Mouse (Mus musculus) heart, embryonic 12.5 days (tissue): ENCODE measurements around the gene Prelp. TPM values are rescaled to one million over a fixed set of nuclear protein-coding genes. Genes with fewer than 3 reads are reported as not detected.

ENCODE experiments used
- ATAC-seq: fragments of 200-750 bp; cut with Nextera tagmentation; 2 replicates; pipeline ENCODE4 v1.8.0; 2017; ENCODE audit warnings: moderate TSS enrichment, moderate library complexity; ENCODE audit not compliant: insufficient number of reproducible peaks, low FRiP score
- H3K27ac ChIP-seq: fragments of 300-500 bp; sonication (generic); 2 replicates; pipeline ENCODE4 v1.5.1; 2016; ENCODE audit warnings: mild to moderate bottlenecking, moderate library complexity; ENCODE audit not compliant: poor library complexity, severe bottlenecking
- H3K27me3 ChIP-seq: fragments of 300-500 bp; sonication (generic); replicated peaks from 2 replicates; pipeline ENCODE4 v1.6.1; 2016; ENCODE audit warnings: mild to moderate bottlenecking, moderate library complexity
- H3K36me3 ChIP-seq: fragments of 300-500 bp; sonication (generic); 2 replicates; pipeline ENCODE4 v1.6.1; 2016; ENCODE audit warnings: mild to moderate bottlenecking, moderate library complexity
- H3K4me1 ChIP-seq: fragments of 300-500 bp; sonication (generic); replicated peaks from 2 replicates; pipeline ENCODE4 v1.6.1; 2016; ENCODE audit warnings: mild to moderate bottlenecking
- H3K4me2 ChIP-seq: fragments of 300-500 bp; sonication (generic); 2 replicates; pipeline ENCODE4 v1.6.1; 2016; ENCODE audit warnings: mild to moderate bottlenecking, moderate library complexity
- H3K4me3 ChIP-seq: fragments of 300-500 bp; sonication (generic); 2 replicates; pipeline ENCODE4 v1.5.1; 2016; ENCODE audit warnings: mild to moderate bottlenecking
- H3K9ac ChIP-seq: fragments of 300-500 bp; sonication (generic); 2 replicates; pipeline ENCODE4 v1.6.1; 2016; ENCODE audit warnings: mild to moderate bottlenecking, moderate library complexity
- H3K9me3 ChIP-seq: fragments of 300-500 bp; sonication (generic); replicated peaks from 2 replicates; pipeline ENCODE4 v1.6.1; 2016; ENCODE audit warnings: mild to moderate bottlenecking, moderate library complexity
- WGBS: fragments of 180-500 bp; shearing (Covaris S2); methylation state at CpG from one replicate; pipeline ENCODE4 v1.1.7; 2016; 5-methylcytosine and 5-hydroxymethylcytosine counted together
- polyA plus RNA-seq: library from polyadenylated mRNA; unstranded; fragments of >200 nt; fragmentation: Nextera tagmentation; extraction: Ambion mirVana; gene quantifications from 2 replicates; pipeline ENCODE4 v1.2.1, GENCODE M21; 2016

The Prelp gene
- polyA plus RNA-seq, 1 experiment from 2014 or later: 2.7 TPM

DNA sequence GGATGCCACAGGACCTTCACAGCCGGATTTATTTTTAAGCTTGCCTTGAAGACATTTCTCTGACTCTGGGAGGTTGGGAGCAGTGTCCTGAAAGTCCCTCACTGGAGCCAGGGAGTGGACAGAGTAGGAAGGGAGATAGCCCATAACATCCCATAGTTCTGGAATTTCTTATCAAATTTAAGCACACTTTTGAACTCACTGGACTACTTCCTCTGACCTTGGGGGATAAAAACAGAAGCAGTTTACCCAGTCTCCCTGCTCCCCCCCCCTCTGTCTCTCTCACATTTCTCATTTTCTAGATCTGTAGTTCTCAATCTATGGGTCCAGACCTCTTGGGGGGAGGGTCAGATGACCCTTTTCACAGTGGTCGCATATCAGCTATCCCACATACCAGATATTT is 32.8 kb upstream of the Prelp start:
- H3K27ac ChIP-seq: 0 out of 2 replicates have a peak overlapping the region, but pooled peaks have one; percentile 5
- no peaks in the 10 kb centered on the region for H3K9me3 ChIP-seq
- H3K4me2 ChIP-seq: no peak overlapping the region
- no peak overlapping the region for H3K4me3 ChIP-seq
- H3K36me3 ChIP-seq: no peaks in the 10 kb centered on the region
- no peaks in the 10 kb centered on the region for H3K27me3 ChIP-seq
- ATAC-seq: 0 out of 2 replicates have a peak, but pooled peaks have one; percentile 33
- WGBS: 30% methylated on average over 2 of the region's 2 CpGs
- no peak overlapping the region for H3K9ac ChIP-seq
- H3K4me1 ChIP-seq: peaks cover 39% of the 10 kb centered on the region

DNA sequence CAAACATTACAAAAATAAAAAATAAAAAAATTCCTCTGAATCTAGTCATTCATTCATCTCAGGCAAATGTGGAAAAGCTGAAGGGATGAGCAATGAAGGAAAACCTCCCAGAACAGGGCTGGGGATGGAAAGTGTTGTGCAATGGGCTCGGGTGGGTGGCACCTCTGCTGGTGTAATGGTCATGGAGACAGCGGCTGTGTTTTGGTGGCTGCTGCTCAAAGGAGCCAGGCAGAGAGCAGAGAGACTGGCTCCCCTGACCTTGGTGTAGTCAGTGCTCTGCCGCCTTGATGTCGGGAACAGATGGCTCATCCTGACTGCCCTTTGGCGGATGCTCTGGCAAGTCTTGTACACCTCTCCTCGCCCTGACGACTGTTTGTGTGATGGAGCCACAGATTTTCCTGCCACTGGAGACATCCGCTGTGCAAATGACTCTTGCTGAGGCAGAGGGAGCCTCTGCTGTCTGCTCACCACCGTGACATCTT is 32.1 kb upstream of the Prelp start:
- 0 out of 2 replicates have a peak overlapping the region, but pooled peaks have one; percentile 5 for H3K27ac ChIP-seq
- no peak overlapping the region for H3K9ac ChIP-seq
- ATAC-seq: no peak
- H3K4me1 ChIP-seq: peaks cover 39% of the 10 kb centered on the region
- H3K4me2 ChIP-seq: no peak overlapping the region
- no peak overlapping the region for H3K4me3 ChIP-seq
- no peaks in the 10 kb centered on the region for H3K9me3 ChIP-seq
- H3K27me3 ChIP-seq: no peaks in the 10 kb centered on the region
- H3K36me3 ChIP-seq: no peaks in the 10 kb centered on the region
- WGBS: 43% methylated on average over 9 of the region's 9 CpGs

DNA sequence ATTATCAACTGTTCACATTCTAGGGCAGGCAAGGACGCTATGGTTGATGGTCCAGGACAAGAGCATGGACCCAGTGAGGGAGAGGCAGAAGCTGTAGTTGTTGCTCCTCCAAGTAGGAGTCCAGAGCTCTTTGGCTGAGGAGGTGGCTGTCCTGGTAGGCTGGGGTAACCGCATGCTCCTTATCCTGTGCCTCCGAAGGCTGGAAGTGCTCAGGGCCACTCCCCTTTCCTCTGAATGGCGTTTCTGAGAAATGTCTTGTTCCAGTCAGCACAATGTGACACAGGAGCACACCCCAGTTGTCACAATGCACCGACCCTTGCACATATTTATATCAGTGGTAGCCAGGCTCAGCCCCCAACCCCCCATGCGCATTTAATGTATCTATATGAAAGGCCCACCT is 30.4 kb upstream of the Prelp start:
- Histone ChIP-seq H3K9ac (no peak overlapping the region), H3K27ac (no peak overlapping the region), H3K36me3 (no peaks in the 10 kb centered on the region), H3K4me1 (peaks cover 39% of the 10 kb centered on the region), H3K4me2 (no peak overlapping the region), H3K27me3 (no peaks in the 10 kb centered on the region), H3K9me3 (peaks cover 2% of the 10 kb centered on the region; the same call in 1 of the 2 replicates), H3K4me3 (no peak overlapping the region)
- ATAC-seq: peak; percentile 68; the same call in 1 of the 2 replicates
- WGBS: 39% methylated on average over 6 of the region's 6 CpGs

DNA sequence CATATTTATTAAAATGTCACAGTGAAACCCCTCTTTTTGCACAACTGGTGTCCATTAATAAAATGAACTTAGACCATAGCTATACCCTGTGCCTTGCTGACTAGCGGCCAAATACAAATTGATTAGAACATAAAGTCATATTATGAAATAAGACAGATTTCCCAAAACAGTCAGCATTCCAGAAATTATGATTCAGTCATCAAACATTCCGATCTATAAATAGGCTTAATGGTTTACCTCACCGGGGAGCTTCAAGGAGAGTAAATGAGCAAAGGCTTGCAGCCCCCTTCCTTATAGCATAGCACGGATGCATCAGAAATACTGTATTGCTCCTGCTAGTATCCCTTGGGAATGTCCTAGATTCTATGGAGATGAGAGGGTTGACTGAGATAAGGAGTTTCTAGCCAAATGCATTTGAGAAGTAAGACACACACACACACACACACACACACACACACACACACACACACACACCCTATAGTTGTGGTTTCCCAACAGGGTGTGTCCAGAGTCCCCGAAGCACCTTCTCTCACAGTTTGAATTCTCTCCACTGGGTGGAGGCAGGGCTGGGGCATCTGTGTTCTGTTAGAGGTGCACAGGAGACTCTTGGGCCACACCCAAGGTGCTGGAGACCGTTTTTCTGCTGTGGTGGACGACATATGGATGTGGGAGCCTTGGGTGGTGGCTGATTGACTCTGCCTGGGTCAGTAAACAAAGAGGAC is 29.0 kb upstream of the Prelp start:
- no peak overlapping the region for H3K4me3 ChIP-seq
- H3K4me1 ChIP-seq: peaks cover 34% of the 10 kb centered on the region
- no peaks in the 10 kb centered on the region for H3K27me3 ChIP-seq
- H3K9ac ChIP-seq: no peak overlapping the region
- no peaks in the 10 kb centered on the region for H3K36me3 ChIP-seq
- no peak overlapping the region for H3K4me2 ChIP-seq
- H3K27ac ChIP-seq: no peak overlapping the region
- whole genome bisulfite sequencing: 60% methylated on average over 7 of the region's 7 CpGs
- no peak for ATAC-seq
- H3K9me3 ChIP-seq: peaks cover 3% of the 10 kb centered on the region; the same call in 1 of the 2 replicates

DNA sequence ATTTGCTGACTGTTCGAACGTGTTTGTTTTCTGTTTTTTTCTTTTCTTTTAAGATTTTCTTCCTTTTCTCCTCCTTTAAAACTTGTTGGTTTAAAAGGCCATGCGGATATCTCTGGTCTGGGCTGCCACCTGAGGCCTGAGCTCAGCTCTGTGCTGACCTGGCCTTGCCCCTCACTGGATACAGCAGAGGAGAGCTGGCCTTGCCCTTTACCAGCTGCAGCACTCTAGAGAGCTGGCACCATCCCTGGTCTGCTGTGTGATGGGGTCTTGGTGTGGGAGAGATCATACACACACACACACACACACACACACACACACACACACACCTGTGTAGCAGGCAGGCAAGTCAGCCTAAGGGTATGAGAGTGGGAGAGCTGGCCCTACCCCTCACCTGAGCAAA is 23.9 kb upstream of the Prelp start:
- H3K9me3 ChIP-seq: peaks cover 10% of the 10 kb centered on the region
- 85% methylated on average over 3 of the region's 3 CpGs for WGBS
- H3K4me1 ChIP-seq: peaks cover 8% of the 10 kb centered on the region
- no peak overlapping the region for H3K9ac ChIP-seq
- no peaks in the 10 kb centered on the region for H3K36me3 ChIP-seq
- H3K27me3 ChIP-seq: no peaks in the 10 kb centered on the region
- H3K4me3 ChIP-seq: no peak overlapping the region
- H3K4me2 ChIP-seq: no peak overlapping the region
- H3K27ac ChIP-seq: no peak overlapping the region
- ATAC-seq: no peak

DNA sequence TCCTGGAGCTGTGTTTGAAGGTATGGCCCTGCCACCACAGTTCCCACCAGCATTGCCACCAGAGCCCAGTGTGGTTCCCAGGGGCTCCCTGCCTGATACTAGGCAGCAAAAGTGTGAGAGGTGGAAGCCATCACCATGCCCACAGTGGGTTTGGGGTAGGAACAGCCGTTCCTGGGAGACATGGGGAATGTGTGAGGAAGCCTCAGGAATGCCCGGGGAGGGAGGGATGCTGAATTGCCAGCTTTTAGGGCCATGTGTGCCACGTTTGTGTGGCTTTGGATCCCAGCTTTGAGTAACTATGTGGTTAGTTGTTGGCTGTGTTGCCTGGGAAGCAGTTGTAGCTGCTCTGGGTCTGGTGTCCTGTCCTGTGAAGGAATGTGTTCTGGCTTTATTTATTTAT is 20.7 kb upstream of the Prelp start:
- H3K4me3 ChIP-seq: no peak overlapping the region
- H3K27me3 ChIP-seq: no peaks in the 10 kb centered on the region
- H3K4me2 ChIP-seq: no peak overlapping the region
- 0 out of 2 replicates have a peak, but pooled peaks cover 8% of the 10 kb centered on the region for H3K4me1 ChIP-seq
- WGBS: 75% methylated on average over 3 of the region's 3 CpGs
- no peaks in the 10 kb centered on the region for H3K36me3 ChIP-seq
- H3K9me3 ChIP-seq: peaks cover 10% of the 10 kb centered on the region
- H3K9ac ChIP-seq: no peak overlapping the region
- H3K27ac ChIP-seq: no peak overlapping the region
- ATAC-seq: no peak

DNA sequence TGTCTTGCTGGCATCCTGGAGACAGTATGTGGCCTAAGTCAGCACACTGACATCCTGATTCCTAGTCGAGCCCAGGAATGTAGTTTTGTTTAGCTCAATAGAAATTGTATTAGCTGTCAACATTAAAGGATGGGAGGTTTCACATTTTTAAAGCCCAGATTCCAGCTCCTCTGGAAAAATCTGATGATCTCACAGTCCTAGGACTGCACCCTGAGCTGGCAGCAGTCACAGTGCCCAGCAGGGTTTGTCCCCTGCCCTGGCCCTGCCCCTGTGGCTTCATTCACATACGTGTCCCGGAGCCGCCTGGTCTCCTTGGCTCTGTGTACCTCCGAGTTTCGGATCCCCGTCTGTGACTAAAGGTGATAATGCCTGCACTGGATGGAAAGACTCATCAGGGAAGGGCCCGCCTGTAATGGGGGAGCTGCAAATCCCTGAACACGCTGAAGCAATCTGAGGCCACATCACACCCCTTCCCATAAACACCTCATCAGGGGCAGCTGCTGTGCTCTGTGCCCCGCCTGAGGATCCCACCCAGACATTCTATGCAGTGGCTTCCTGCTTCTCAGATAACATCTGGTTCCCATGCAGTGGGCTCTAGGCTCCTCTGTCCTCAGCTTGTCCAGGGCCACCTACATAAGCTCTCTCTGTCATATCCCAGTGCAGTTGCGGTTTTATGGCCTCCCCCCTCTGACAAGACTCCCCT is 20.1 kb upstream of the Prelp start:
- H3K27me3 ChIP-seq: no peaks in the 10 kb centered on the region
- no peak overlapping the region for H3K4me2 ChIP-seq
- H3K4me3 ChIP-seq: no peak overlapping the region
- H3K9ac ChIP-seq: no peak overlapping the region
- WGBS: 52% methylated on average over 11 of the region's 11 CpGs
- H3K36me3 ChIP-seq: no peaks in the 10 kb centered on the region
- H3K27ac ChIP-seq: no peak overlapping the region
- H3K4me1 ChIP-seq: 0 out of 2 replicates have a peak, but pooled peaks cover 8% of the 10 kb centered on the region
- peak; percentile 22; the same call in 1 of the 2 replicates for ATAC-seq
- H3K9me3 ChIP-seq: peaks cover 8% of the 10 kb centered on the region; the same call in 1 of the 2 replicates

DNA sequence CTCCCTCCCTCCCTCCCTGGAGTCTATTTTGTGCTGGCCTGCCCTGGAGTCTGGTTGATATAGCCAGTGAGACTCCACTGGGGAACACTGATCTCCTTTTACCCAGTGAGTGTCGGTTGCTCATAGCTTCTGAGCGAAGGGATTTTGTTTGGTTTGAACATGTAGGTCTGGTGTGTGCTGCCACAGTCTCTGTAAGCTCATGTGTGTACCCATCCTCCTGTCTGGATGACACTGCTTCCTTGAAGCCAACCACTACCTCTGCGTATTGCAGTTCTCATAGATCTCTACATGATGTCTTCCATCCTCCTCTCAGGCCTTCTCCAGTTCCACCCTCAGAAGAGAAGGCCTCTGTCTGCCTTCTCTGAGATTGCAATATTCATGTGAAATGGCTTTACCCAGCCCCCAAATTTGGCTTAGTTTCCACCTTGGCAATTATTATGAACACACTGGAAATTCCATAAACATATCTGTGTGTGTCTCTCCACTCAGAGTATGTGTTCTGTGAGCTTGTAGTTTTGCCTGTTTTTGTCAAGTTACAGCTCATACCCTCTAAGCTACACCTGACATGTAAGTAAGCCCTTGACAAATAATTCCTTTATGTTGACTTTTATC is 19.4 kb upstream of the Prelp start:
- ATAC-seq: no peak
- H3K9me3 ChIP-seq: peaks cover 12% of the 10 kb centered on the region; the same call in 1 of the 2 replicates
- H3K4me1 ChIP-seq: 0 out of 2 replicates have a peak, but pooled peaks cover 8% of the 10 kb centered on the region
- no peak overlapping the region for H3K27ac ChIP-seq
- H3K4me3 ChIP-seq: no peak overlapping the region
- WGBS: 80% methylated on average over 3 of the region's 3 CpGs
- no peaks in the 10 kb centered on the region for H3K36me3 ChIP-seq
- no peak overlapping the region for H3K4me2 ChIP-seq
- H3K9ac ChIP-seq: no peak overlapping the region
- no peaks in the 10 kb centered on the region for H3K27me3 ChIP-seq

DNA sequence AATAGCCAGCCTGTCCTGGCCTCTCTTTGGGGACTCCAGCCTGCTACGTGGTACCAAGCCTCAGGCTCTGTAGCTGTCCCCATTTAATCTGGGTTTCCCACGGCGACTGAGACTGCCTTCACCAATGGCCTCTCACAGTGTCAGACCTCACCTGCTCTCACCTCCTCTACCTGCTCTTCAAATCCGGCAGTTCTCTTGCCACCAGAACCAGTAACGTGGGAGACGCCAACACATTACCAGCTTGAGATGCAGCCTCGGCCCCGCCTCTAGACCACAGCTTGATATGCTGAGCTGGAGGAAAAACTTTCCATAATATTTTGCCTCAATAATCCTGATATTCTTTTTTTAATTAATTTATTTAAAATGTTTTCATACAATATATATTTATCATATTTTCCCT is 18.5 kb upstream of the Prelp start:
- no peaks in the 10 kb centered on the region for H3K36me3 ChIP-seq
- peaks cover 12% of the 10 kb centered on the region; the same call in 1 of the 2 replicates for H3K9me3 ChIP-seq
- H3K4me3 ChIP-seq: no peak overlapping the region
- 86% methylated on average over 8 of the region's 8 CpGs for WGBS
- ATAC-seq: no peak
- H3K27me3 ChIP-seq: no peaks in the 10 kb centered on the region
- no peak overlapping the region for H3K4me2 ChIP-seq
- 0 out of 2 replicates have a peak, but pooled peaks cover 8% of the 10 kb centered on the region for H3K4me1 ChIP-seq
- no peak overlapping the region for H3K27ac ChIP-seq
- no peak overlapping the region for H3K9ac ChIP-seq

DNA sequence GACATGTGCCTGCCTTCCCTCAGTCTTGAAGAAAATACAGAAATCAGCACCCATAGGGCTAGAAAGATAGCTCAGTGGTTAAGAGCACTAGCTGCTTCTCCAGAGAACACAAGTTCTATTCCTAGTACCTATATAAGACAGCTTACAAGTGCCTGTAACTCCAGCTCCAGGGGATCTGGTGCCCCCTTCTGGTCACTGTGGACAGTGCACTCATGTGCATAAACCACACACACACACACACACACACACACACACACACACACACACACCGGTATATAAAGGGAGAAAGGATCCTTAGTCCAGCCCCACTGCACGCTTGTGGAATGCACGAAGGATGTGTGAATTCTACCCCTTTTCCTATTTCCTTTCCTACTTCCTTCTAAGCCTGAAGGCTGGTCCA is 15.0 kb upstream of the Prelp start:
- Histone ChIP-seq H3K27me3 (no peaks in the 10 kb centered on the region), H3K4me1 (peaks cover 5% of the 10 kb centered on the region; the same call in 1 of the 2 replicates), H3K4me2 (no peak overlapping the region), H3K9me3 (0 out of 2 replicates have a peak, but pooled peaks cover 5% of the 10 kb centered on the region), H3K4me3 (no peak overlapping the region), H3K27ac (no peak overlapping the region), H3K9ac (no peak overlapping the region), H3K36me3 (no peaks in the 10 kb centered on the region)
- no peak for ATAC-seq
- WGBS: 93% methylated on average over 3 of the region's 3 CpGs
